Mouse (Mus musculus) myocyte (in vitro differentiated cells): ENCODE results near the gene Elk4.

Experiments
- E2F4 ChIP-seq: IDR thresholded peaks from one replicate; pipeline ENCODE4 v1.6.1; 2011; ENCODE audit warnings: mild to moderate bottlenecking, control low read depth, moderate library complexity; ENCODE audit not compliant: insufficient read depth
- MYOD1 ChIP-seq, 3 experiments: IDR thresholded peaks; one replicate each; pipeline ENCODE4 v1.6.1; 2011; ENCODE audit warnings: control low read depth in 2 of 3, low read depth in 2 of 3, mild to moderate bottlenecking in 2 of 3, moderate library complexity in 1 of 3; ENCODE audit not compliant: insufficient read length in 2 of 3, control insufficient read depth in 1 of 3
- POLR2A ChIP-seq: IDR thresholded peaks from one replicate; pipeline ENCODE4 v1.6.1; 2011; ENCODE audit warnings: low read depth, mild to moderate bottlenecking, control low read depth, moderate library complexity; ENCODE audit not compliant: insufficient read length
- POLR2AphosphoS2 ChIP-seq: IDR thresholded peaks from one replicate; pipeline ENCODE4 v1.6.1; 2011; ENCODE audit warnings: low read depth, control low read depth; ENCODE audit not compliant: insufficient read length
- TCF12 ChIP-seq: IDR thresholded peaks from one replicate; pipeline ENCODE4 v1.6.1; 2011; ENCODE audit warnings: mild to moderate bottlenecking, control low read depth; ENCODE audit not compliant: poor library complexity, insufficient read depth, severe bottlenecking

GRCm38 (mm10) chr1:131961004-131961403, 46.4 kb upstream of the Elk4 start:
- TF ChIP-seq POLR2AphosphoS2 (no peak), POLR2A (no peak), E2F4 (no peak), MYOD1 (IDR thresholded peaks at IDR 0.05; ENCODE audit: control insufficient read depth in 1 of 3, insufficient read length in 2 of 3, low read depth in 2 of 3) (no peak), TCF12 (no peak)
